Mouse (Mus musculus) midbrain, embryonic 15.5 days (tissue): ENCODE measurements around the gene Usp35. TPM values are rescaled to one million over a fixed set of nuclear protein-coding genes. Genes with fewer than 3 reads are reported as not detected.

ENCODE experiments used
- ATAC-seq: fragments of 200-750 bp; cut with Nextera tagmentation; replicated peaks from 2 replicates; pipeline ENCODE4 v1.8.0; 2017; ENCODE audit warnings: moderate TSS enrichment
- H3K27ac ChIP-seq: fragments of 300-500 bp; sonication (generic); 2 replicates; pipeline ENCODE4 v1.5.1; 2015; ENCODE audit warnings: mild to moderate bottlenecking, inconsistent platforms
- H3K27me3 ChIP-seq: fragments of 300-500 bp; sonication (generic); replicated peaks from 2 replicates; pipeline ENCODE4 v1.6.1; 2015; ENCODE audit warnings: inconsistent platforms
- H3K36me3 ChIP-seq: fragments of 300-500 bp; sonication (generic); replicated peaks from 2 replicates; pipeline ENCODE4 v1.6.1; 2015; ENCODE audit warnings: inconsistent platforms
- H3K4me1 ChIP-seq: fragments of 300-500 bp; sonication (generic); 2 replicates; pipeline ENCODE4 v1.6.1; 2015; ENCODE audit warnings: inconsistent platforms
- H3K4me2 ChIP-seq: fragments of 300-500 bp; sonication (generic); 2 replicates; pipeline ENCODE4 v1.6.1; 2015; ENCODE audit warnings: inconsistent platforms, mild to moderate bottlenecking, moderate library complexity
- H3K4me3 ChIP-seq: fragments of 300-500 bp; sonication (generic); 2 replicates; pipeline ENCODE4 v1.5.1; 2015; ENCODE audit warnings: mild to moderate bottlenecking, inconsistent platforms
- H3K9ac ChIP-seq: fragments of 300-500 bp; sonication (generic); 2 replicates; pipeline ENCODE4 v1.6.1; 2015; ENCODE audit warnings: mild to moderate bottlenecking, inconsistent platforms
- H3K9me3 ChIP-seq: fragments of 300-500 bp; sonication (generic); 2 replicates; pipeline ENCODE4 v1.6.1; 2016; ENCODE audit warnings: inconsistent platforms
- WGBS: fragments of 180-500 bp; shearing (Covaris S2); methylation state at CpG from one replicate; pipeline ENCODE4 v1.1.7; 2015; ENCODE audit warnings: mixed read lengths; 5-methylcytosine and 5-hydroxymethylcytosine counted together
- polyA plus RNA-seq: library from polyadenylated mRNA; unstranded; fragments of >200 nt; fragmentation: Nextera tagmentation; extraction: Ambion mirVana; gene quantifications from 2 replicates; pipeline ENCODE4 v1.2.1, GENCODE M21; 2015

Gene Usp35
- 4.8 and 5.3 TPM in 2 replicates for polyA plus RNA-seq

- Histone ChIP-seq H3K27me3 (peaks cover 4% of the 10 kb centered on the region; the same call in 1 of the 2 replicates), H3K36me3 (no peaks in the 10 kb centered on the region), H3K9me3 (no peaks in the 10 kb centered on the region), H3K9ac (peak within 1 kb of the TSS; percentile 72), H3K4me2 (peak within 1 kb of the TSS; percentile 67), H3K27ac (peak within 1 kb of the TSS; percentile 73; the same call in 1 of the 2 replicates), H3K4me1 (peaks cover 36% of the 10 kb centered on the region), H3K4me3 (peak within 1 kb of the TSS; percentile 80)
- peak; percentile 99 for ATAC-seq
- under 1% methylated on average over 66 of the region's 68 CpGs for WGBS
Observed at GRCm38 (mm10) chr7:97331726-97332666, at the start of gene Usp35, which contains the start of gene Kctd21. Gene Usp35, minus strand, starts transcription at chr7:97332020. Gene Kctd21, plus strand, starts transcription at chr7:97332327.

- Histone ChIP-seq H3K9me3 (no peaks in the 10 kb centered on the region), H3K4me2 (no peak overlapping the region), H3K4me3 (no peak overlapping the region), H3K9ac (no peak overlapping the region), H3K27ac (no peak overlapping the region), H3K27me3 (no peaks in the 10 kb centered on the region), H3K4me1 (no peaks in the 10 kb centered on the region), H3K36me3 (peaks cover 21% of the 10 kb centered on the region)
- ATAC-seq: no peak
- 94% methylated on average over 5 of the region's 5 CpGs for WGBS
Observed at GRCm38 (mm10) chr7:97380500-97381123, 48.8 kb upstream of the Usp35 start.

GRCm38 (mm10) chr7:97379304-97379703 lies 47.5 kb upstream of the Usp35 start:
- H3K9me3 ChIP-seq: no peaks in the 10 kb centered on the region
- no peaks in the 10 kb centered on the region for H3K27me3 ChIP-seq
- no peak for ATAC-seq
- 93% methylated on average over 5 of the region's 5 CpGs for WGBS
- H3K4me3 ChIP-seq: no peak overlapping the region
- H3K36me3 ChIP-seq: peaks cover 15% of the 10 kb centered on the region; the same call in 1 of the 2 replicates
- no peaks in the 10 kb centered on the region for H3K4me1 ChIP-seq
- no peak overlapping the region for H3K4me2 ChIP-seq
- H3K9ac ChIP-seq: no peak overlapping the region
- no peak overlapping the region for H3K27ac ChIP-seq

GRCm38 (mm10) chr7:97375906-97376305 lies 44.1 kb upstream of the Usp35 start:
- no peak overlapping the region for H3K9ac ChIP-seq
- H3K36me3 ChIP-seq: 0 out of 2 replicates have a peak, but pooled peaks cover 5% of the 10 kb centered on the region
- no peak overlapping the region for H3K4me3 ChIP-seq
- ATAC-seq: no peak
- 87% methylated on average over 2 of the region's 2 CpGs for WGBS
- H3K4me1 ChIP-seq: peaks cover 8% of the 10 kb centered on the region
- H3K27ac ChIP-seq: no peak overlapping the region
- H3K27me3 ChIP-seq: no peaks in the 10 kb centered on the region
- H3K4me2 ChIP-seq: no peak overlapping the region
- H3K9me3 ChIP-seq: no peaks in the 10 kb centered on the region

- Histone ChIP-seq H3K4me2 (no peak overlapping the region), H3K9ac (no peak overlapping the region), H3K36me3 (0 out of 2 replicates have a peak, but pooled peaks cover 5% of the 10 kb centered on the region), H3K27ac (no peak overlapping the region), H3K4me3 (no peak overlapping the region), H3K27me3 (no peaks in the 10 kb centered on the region), H3K9me3 (no peaks in the 10 kb centered on the region), H3K4me1 (peaks cover 10% of the 10 kb centered on the region)
- ATAC-seq: no peak
- WGBS: 94% methylated on average over 9 of the region's 9 CpGs
Observed at GRCm38 (mm10) chr7:97375101-97375500, 43.3 kb upstream of the Usp35 start.

- Histone ChIP-seq H3K4me1 (peaks cover 2% of the 10 kb centered on the region; the same call in 1 of the 2 replicates), H3K9me3 (no peaks in the 10 kb centered on the region), H3K9ac (no peak overlapping the region), H3K27me3 (no peaks in the 10 kb centered on the region), H3K4me3 (no peak overlapping the region), H3K27ac (no peak overlapping the region), H3K36me3 (no peaks in the 10 kb centered on the region), H3K4me2 (no peak overlapping the region)
- no peak for ATAC-seq
- 90% methylated on average over 1 of the region's 1 CpGs for WGBS
Observed at GRCm38 (mm10) chr7:97365887-97366286, 34.1 kb upstream of the Usp35 start.

- WGBS: 39% methylated on average over 4 of the region's 4 CpGs
- no peaks in the 10 kb centered on the region for H3K9me3 ChIP-seq
- no peaks in the 10 kb centered on the region for H3K4me1 ChIP-seq
- no peak overlapping the region for H3K9ac ChIP-seq
- H3K4me2 ChIP-seq: no peak overlapping the region
- H3K4me3 ChIP-seq: no peak overlapping the region
- no peaks in the 10 kb centered on the region for H3K27me3 ChIP-seq
- H3K36me3 ChIP-seq: no peaks in the 10 kb centered on the region
- H3K27ac ChIP-seq: no peak overlapping the region
- ATAC-seq: no peak
Observed at GRCm38 (mm10) chr7:97361467-97361866, 29.6 kb upstream of the Usp35 start.

GRCm38 (mm10) chr7:97360955-97361354 lies 29.1 kb upstream of the Usp35 start:
- H3K9me3 ChIP-seq: no peaks in the 10 kb centered on the region
- 43% methylated on average over 3 of the region's 3 CpGs for WGBS
- no peaks in the 10 kb centered on the region for H3K36me3 ChIP-seq
- H3K9ac ChIP-seq: no peak overlapping the region
- H3K4me2 ChIP-seq: no peak overlapping the region
- ATAC-seq: no peak
- no peak overlapping the region for H3K27ac ChIP-seq
- no peaks in the 10 kb centered on the region for H3K4me1 ChIP-seq
- H3K27me3 ChIP-seq: no peaks in the 10 kb centered on the region
- H3K4me3 ChIP-seq: no peak overlapping the region

- Histone ChIP-seq H3K4me1 (no peaks in the 10 kb centered on the region), H3K9me3 (no peaks in the 10 kb centered on the region), H3K4me3 (no peak overlapping the region), H3K36me3 (no peaks in the 10 kb centered on the region), H3K4me2 (no peak overlapping the region), H3K9ac (no peak overlapping the region), H3K27ac (no peak overlapping the region), H3K27me3 (no peaks in the 10 kb centered on the region)
- 65% methylated on average over 5 of the region's 5 CpGs for WGBS
- no peak for ATAC-seq
Observed at GRCm38 (mm10) chr7:97360166-97360565, 28.3 kb upstream of the Usp35 start.

- Histone ChIP-seq H3K36me3 (no peaks in the 10 kb centered on the region), H3K9ac (no peak overlapping the region), H3K27ac (no peak overlapping the region), H3K4me2 (no peak overlapping the region), H3K4me3 (no peak overlapping the region), H3K9me3 (no peaks in the 10 kb centered on the region), H3K27me3 (no peaks in the 10 kb centered on the region), H3K4me1 (no peaks in the 10 kb centered on the region)
- 94% methylated on average over 4 of the region's 4 CpGs for WGBS
- ATAC-seq: no peak
Observed at GRCm38 (mm10) chr7:97358347-97358746, 26.5 kb upstream of the Usp35 start.

GRCm38 (mm10) chr7:97357840-97358239 lies 26.0 kb upstream of the Usp35 start:
- no peak for ATAC-seq
- Histone ChIP-seq H3K4me1 (no peaks in the 10 kb centered on the region), H3K9me3 (no peaks in the 10 kb centered on the region), H3K27me3 (no peaks in the 10 kb centered on the region), H3K27ac (no peak overlapping the region), H3K4me2 (no peak overlapping the region), H3K4me3 (no peak overlapping the region), H3K36me3 (no peaks in the 10 kb centered on the region), H3K9ac (no peak overlapping the region)
- WGBS: 69% methylated on average over 3 of the region's 3 CpGs

- H3K4me2 ChIP-seq: no peak overlapping the region
- no peaks in the 10 kb centered on the region for H3K27me3 ChIP-seq
- H3K4me1 ChIP-seq: no peaks in the 10 kb centered on the region
- no peak for ATAC-seq
- H3K27ac ChIP-seq: no peak overlapping the region
- no peaks in the 10 kb centered on the region for H3K36me3 ChIP-seq
- no peaks in the 10 kb centered on the region for H3K9me3 ChIP-seq
- H3K4me3 ChIP-seq: no peak overlapping the region
- H3K9ac ChIP-seq: no peak overlapping the region
- 77% methylated on average over 5 of the region's 5 CpGs for WGBS
Observed at GRCm38 (mm10) chr7:97356875-97357276, 25.1 kb upstream of the Usp35 start.
